Mouse (Mus musculus): ENCODE data around the gene Chrna5. TPM values are rescaled to one million over a fixed set of nuclear protein-coding genes. Genes with fewer than 3 reads are reported as not detected.
A peak's percentile ranks its signal among the peaks of the same experiment; 100 is the strongest.
"Not testable (repeated sequence)": the region's sequence is repeated elsewhere in the genome, so short reads cannot be mapped to it uniquely, and the experiment has no call there.

Gene Chrna5
- not detected for total RNA-seq (2021)

GRCm38 (mm10) chr9:54980674-54981073 lies at the start of gene Chrna5:
Gene Chrna5, plus strand, starts transcription at chr9:54980880.
- no peak for DNase-seq

- no peak for DNase-seq
Observed at GRCm38 (mm10) chr9:54931765-54932164, 48.9 kb upstream of the Chrna5 start.

DNA sequence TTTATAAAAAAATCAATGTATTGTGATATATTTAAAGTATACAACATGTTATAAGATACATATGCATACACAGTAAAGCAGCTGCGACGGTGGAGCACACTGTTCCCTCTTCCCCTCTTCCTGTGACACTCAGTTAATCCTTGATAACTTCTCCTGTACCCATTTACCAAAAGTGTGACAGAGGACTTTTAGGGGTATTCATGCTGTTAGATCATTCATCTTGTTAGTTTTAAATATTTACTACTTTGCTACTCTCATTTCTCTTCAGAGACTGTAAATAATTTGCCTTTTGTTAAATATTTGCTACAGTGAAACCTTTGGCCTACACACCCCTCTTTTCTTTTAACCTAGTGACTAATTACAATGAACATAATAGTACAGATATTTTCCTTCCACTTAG lies 48.3 kb upstream of the Chrna5 start:
- no peak for DNase-seq

DNA sequence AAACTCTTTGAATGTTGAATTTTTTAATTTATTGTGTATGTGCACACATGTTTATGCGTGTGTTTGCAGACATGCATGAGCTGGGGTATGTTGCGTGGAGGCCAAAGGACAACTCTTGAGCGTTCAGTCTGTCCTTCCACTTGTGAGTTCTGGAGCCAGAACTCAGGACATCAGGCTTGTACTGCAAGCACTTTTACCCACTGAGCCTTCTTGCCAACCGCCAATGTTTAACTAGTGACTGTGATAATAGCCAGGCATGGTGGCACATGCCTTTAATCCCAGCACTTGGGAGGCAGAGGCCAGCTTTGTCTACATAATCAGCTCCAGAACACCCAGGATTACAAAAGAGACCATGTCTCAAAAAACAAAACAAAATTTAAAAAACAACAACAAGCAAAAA lies 38.6 kb upstream of the Chrna5 start:
- no peak for DNase-seq

DNA sequence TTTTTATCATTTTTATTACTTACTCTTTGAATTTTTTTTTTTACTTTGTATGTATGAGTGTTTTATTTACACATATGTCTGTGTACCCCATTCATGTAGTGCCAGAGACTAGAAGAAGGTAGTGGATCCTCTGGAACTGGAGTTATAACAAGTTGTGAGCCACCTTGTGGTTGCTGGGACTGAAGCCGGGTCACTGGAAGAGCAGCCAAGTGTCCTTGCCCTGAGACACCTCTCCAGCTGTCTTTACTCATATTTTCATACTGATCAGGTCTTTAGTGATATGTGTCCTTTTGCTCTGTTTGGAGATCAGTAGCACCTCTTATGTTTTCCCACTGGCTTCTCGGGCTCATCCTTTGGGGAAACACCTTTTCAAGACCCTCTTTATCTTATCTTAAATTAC lies 36.2 kb upstream of the Chrna5 start:
- DNase-seq = no peak

GRCm38 (mm10) chr9:54946256-54946655 lies 34.4 kb upstream of the Chrna5 start:
- no peak for DNase-seq

- no peak for DNase-seq
Observed at GRCm38 (mm10) chr9:54949465-54949864, 31.2 kb upstream of the Chrna5 start.

DNA sequence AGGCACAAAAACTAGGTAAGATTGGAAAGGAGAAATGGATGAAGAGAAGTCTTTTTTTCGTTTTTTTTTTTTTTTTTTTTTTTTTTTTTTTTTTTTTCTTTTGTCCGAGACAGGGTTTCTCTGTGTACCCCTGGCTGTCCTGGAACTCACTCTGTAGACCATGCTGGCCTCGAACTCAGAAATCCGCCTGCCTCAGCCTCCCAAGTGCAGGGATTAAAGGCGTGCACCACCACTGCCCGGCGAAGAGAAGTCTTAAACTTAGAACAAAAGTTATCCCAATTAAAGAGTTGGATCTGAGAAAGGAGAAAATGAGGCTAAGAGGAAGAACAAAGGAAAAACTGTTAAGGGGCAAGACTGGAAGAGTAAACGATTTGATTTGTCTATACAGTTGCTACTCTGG lies 30.5 kb upstream of the Chrna5 start:
- DNase-seq = not testable (repeated sequence)

DNA sequence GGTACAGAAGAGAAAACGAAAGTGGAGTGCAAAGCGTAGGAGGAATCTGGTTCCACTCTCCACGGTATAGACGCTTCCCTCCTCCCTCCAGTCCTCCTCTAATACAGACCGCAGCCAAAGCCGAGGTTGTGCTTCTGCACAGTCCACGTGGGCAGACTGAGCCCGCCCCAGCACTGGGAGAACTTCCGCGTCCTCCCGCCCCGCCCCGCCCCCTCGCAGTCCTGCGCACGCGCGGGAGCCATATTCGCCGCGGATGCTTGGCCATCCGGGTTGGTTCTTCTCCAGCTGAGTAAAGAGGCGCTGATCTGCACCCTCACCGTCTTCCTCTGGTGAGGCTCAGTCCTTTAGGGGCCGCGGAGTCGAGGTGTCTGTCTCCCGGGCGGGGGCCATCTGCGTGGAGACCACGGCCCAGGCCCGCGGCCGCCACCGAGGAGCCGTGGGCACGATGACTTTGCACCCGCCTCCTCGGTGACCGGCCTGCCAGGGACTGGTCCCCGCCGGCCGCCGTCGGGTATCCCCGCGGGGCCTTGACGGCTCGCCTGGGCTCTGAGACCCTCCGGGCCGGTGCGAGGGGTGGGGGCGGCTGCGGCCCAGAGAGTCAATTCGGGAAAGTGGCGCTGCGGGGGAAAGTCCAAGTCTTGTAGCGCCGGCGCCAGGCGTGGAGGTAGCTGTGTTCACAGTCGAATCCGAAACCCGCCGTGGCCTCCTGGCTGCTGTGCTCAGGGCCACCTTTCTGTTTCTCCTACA lies 29.9 kb upstream of the Chrna5 start, which contains the start of the genes Psma4 and AY074887:
TSS of gene Psma4 (plus strand) at position 216 of the 747 bp plus-strand sequence.
TSS of gene AY074887 (minus strand) at position 424 of the 747 bp plus-strand sequence.
- DNase-seq = peak; percentile 95

DNA sequence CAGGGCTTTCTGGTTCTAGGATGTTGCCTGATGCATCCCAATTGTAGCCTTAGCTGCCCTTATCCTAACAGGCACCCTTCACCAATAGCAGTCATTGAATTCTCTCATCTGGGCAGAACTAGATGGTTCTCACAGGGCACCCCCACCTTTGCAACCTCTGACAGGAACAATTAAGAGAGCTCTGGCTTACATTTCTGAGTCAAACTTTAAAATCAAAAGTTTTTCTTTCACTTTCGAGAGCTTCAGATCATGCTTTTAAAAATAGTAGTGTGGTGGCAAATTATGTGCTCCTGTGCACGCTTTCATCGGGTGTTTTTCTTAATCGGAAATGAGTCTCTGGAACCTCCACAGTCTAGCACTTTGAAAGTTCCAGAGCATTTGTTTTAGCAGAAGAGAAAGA lies 19.6 kb upstream of the Chrna5 start:
- no peak for DNase-seq

- DNase-seq = no peak
Observed at GRCm38 (mm10) chr9:54963669-54964068, 17.0 kb upstream of the Chrna5 start.

DNA sequence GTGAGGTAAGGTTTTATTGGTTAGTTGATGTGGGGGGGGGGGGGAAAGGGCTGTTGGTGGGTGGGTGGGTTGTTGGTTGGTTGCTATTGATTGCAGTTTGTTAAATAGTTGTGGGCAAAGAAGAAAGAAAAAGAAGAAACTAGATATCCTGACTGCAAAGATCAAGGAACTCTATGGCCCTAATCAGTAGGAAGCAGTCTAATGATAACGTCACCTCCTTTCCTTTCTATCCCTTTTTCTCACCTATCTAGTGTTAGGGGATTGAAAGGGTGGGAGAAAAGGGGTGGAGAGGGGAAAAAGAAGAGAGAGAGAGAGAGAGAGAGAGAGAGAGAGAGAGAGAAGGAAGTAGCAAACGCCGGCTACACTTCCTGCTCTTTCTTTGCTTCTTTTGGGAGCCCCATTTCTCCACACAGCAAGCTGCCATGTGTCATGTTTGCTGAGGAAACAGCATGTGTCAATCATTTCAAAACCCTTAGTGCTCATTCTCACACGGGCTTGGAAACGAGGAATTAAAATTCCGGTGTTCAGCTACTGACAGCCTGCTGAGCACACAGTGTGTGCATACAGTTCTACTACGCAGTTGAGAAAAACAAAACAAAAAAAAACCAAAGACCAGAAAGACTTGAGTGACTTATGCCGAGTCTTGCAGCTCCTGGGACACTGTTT lies 10.6 kb upstream of the Chrna5 start:
- no peak for DNase-seq

DNA sequence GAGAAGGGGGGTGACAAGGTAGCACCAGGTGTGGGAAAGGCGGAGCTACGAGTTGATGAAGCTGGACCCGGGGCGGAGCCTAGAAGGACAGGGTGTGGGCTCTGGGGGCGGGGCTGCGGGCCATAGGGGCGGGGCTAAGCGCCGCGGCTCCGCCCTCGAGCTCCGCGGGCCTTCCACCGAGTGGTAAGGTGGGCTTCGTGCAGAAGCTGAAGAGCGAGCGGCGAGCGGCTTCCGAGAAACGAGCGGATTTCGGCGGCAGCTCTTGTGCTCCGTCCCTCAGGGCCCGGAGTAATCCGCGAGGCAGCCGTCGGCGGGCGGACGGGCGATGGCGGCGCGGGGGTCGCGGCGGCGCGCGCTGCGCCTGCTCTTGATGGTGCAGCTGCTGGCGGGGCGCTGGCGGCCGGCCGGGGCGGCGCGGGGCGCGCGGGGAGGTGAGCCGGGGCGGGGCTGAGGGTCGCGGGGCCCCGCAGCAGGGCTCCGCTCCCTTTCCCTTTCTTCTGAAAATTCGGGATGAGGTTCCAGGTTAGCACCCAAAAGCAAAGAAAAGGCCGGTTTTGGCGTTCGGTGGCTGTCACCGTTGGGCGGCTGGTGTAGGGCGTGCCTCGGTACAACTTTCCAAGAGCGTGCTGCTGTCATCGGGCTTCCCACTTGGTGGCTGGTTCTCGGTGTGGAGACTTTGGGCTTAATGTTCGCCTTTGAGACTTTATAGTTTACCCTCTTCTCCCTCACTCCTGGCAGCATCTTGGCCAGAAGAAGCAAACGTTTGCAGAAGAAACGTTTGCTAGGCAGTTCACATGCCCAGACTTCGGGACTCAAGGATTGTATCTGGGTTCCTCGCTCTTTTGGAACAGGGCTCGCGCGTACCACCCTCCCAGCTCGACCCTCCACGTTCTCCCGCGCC lies 861 bp downstream of the Chrna5 start:
- peak; percentile 13 for DNase-seq

GRCm38 (mm10) chr9:54982401-54982800 lies 1.7 kb downstream of the Chrna5 start:
- no peak for DNase-seq

- DNase-seq = no peak
Observed at GRCm38 (mm10) chr9:54990362-54990761, 9.7 kb downstream of the Chrna5 start.

DNA sequence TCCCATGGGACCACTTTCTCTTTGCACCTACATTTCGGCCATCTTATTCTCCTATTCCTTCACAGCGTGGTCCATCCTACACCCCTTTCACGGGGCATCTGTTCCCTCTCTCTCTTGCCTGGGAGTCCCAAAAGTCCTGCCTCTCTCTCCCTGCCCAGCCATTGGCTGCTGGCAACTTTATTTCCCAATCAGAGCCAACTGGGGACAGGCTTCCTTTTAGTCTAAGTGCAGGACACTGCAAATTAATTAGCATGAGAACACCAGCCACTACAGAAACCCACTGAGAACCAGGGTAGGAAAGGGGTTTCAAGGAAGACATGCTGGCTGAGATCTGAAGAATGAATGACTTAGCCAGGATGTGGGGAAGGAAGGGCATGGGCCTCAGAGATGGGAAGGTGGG lies 13.7 kb downstream of the Chrna5 start:
- no peak for DNase-seq

DNA sequence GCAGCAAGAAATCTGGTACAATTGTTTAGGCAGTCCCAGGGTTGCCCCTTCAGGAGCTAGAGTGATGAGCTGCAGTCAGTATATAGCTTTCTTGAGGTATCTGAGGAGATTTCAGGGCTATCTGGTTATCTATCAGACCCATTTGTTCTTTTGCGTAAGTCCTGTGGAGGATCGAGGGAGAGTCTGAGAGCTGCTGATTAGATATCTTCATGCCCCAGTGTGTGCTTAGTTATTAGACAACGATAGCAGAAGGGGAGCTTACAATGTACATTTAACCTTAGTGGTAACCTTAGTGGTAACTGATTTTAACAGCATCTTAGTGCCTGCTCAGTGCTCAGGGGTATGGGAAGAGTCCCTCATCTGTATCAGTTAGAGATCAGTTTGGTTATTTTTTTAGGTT lies 15.0 kb downstream of the Chrna5 start:
- DNase-seq = no peak

DNA sequence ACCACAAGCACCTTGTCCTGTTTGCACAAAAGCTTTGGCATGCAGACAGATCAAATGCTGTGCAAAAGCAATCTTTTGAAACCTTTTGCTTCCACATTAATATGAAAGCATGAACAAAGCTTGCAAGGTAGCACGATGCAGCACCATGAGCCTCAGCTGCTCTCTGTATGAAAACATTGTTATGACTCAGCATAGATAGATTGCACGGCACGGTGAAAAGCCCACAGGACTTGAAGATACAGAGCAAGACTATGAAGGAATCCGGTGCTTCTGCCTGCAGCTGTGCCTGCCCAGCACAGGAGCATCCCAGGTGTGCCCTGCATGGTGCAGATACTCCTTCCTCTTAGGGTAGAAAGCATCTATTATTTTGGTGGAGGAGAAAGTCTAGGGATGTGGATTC lies 22.9 kb downstream of the Chrna5 start:
- no peak for DNase-seq

DNA sequence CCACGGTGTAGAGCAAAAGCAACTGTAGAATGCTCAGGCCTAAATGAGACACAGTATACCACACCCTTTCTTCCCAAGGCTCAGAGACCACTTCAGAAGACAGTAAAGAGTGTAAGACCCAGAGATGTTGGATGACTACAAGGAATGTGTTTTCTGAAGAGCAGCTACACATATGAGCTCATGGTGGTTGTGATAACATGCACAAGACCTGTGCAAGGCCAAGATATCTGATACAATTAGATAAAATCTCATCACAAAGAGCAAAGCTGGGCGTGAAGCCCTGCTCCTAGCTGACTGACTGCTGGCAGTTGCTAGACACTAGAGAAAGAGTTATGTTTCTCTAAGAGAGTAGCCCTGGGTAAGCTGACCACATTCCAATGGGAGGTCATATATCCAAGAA lies 29.0 kb downstream of the Chrna5 start:
- no peak for DNase-seq

GRCm38 (mm10) chr9:55010588-55011350 lies 30.1 kb downstream of the Chrna5 start:
- DNase-seq = no peak

DNA sequence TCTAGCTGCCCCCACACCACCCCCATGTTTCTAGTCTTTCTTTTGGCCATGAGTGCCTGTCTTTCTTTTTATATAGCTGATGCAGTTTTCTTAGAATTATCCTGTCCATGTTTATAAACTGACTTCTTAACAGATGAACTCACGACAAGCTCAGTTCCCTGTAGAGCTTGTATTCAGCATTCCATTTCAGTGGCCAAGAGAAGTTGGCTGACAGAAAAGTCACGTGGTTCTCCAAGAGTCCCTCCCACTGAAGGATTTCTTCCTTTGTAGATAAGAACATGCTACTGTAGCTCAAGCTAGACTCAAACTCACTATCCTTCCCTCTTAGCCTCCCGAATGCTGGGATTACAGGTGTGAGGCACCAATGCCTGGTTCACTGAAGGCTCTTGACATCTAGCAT lies 36.2 kb downstream of the Chrna5 start:
- no peak for DNase-seq

DNA sequence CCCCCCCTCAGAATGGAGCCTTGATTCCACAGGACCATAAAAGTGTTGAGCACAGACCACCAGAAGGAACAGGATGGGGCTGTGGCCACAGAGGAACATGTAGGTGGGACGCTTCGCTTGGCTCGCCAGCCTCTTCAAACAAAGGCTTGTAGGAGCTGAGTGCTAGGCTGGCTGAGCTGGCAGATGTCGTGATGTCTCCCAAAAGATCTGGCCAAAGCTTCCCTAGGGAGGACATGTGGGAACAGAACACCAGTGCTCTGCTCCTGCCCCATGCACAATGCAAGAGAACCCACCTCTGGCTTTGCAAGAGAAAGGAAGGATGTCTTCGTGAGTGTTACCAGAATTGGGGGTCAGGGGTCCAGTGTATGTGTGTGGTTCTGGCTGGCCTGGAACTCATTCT lies 42.6 kb downstream of the Chrna5 start:
- DNase-seq = no peak

Data from heart, postnatal 4 days (tissue).